Mouse (Mus musculus) splenic B cell, adult 2 months (primary cell): ENCODE data around the gene Rest.

ENCODE experiments used
- DNase-seq: peaks from one replicate; pipeline ENCODE4 v3.0.0-alpha.2; 2011; ENCODE audit warnings: low read depth, low spot score
- H3K27me3 ChIP-seq: 2 replicates; pipeline ENCODE4 v1.6.1; 2012; ENCODE audit warnings: mild to moderate bottlenecking, low read length, moderate library complexity, mixed read lengths; ENCODE audit not compliant: control insufficient read depth, poor library complexity, insufficient read depth, severe bottlenecking
- H3K36me3 ChIP-seq: 2 replicates; pipeline ENCODE4 v1.6.1; 2012; ENCODE audit warnings: mild to moderate bottlenecking, low read length, moderate library complexity, mixed read lengths; ENCODE audit not compliant: control insufficient read depth, poor library complexity, insufficient read depth, severe bottlenecking

Rest gene

DNA sequence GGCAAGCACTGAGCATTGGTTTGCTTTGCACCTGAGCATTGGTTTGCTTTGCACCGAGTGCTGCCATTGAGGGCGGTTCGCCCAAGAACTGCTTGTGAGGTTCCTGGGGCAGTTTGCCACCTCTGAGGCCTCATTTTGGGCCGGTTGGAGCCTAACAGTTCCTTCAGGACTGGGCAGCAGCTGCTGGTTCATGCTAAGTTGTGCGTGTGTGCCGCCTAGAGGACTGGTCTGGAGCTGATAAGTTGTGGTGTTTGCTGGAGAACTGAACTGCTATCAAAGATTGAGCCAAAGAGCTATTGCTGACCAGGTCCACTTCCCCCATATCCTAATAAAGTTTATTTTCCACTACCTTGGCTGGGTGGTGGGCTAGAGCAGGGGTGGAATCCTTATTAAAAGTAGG lies 11.9 kb downstream of the Rest start:
- Histone ChIP-seq H3K36me3 (peaks cover 30% of the 10 kb centered on the region), H3K27me3 (no peaks in the 10 kb centered on the region)
- no peak for DNase-seq

GRCm38 (mm10) chr5:77281518-77282174 lies 16.4 kb downstream of the Rest start:
- DNase-seq: no peak

DNA sequence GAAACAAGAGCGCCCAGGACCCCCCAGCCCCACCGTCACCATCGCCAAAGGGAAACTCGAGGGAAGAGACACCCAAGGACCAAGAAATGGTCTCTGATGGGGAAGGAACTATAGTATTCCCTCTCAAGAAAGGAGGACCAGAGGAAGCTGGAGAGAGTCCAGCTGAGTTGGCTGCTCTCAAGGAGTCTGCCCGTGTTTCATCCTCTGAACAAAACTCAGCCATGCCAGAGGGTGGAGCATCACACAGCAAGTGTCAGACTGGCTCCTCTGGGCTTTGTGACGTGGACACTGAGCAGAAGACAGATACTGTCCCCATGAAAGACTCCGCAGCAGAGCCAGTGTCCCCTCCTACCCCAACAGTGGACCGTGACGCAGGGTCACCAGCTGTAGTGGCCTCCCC lies 17.0 kb downstream of the Rest start:
- Histone ChIP-seq H3K27me3 (no peaks in the 10 kb centered on the region), H3K36me3 (peaks cover 35% of the 10 kb centered on the region)
- DNase-seq: no peak

More at GRCm38 (mm10) chr5:77281518-77282174, 16.4 kb downstream of the Rest start:
- Histone ChIP-seq H3K27me3 (no peaks in the 10 kb centered on the region), H3K36me3 (peaks cover 35% of the 10 kb centered on the region)

GRCm38 (mm10) chr5:77285685-77286084 lies 20.4 kb downstream of the Rest start:
- DNase-seq: no peak

GRCm38 (mm10) chr5:77286904-77287303 lies 21.6 kb downstream of the Rest start:
- no peaks in the 10 kb centered on the region for H3K27me3 ChIP-seq
- DNase-seq: no peak
- H3K36me3 ChIP-seq: peaks cover 17% of the 10 kb centered on the region

More at GRCm38 (mm10) chr5:77285685-77286084, 20.4 kb downstream of the Rest start:
- Histone ChIP-seq H3K27me3 (no peaks in the 10 kb centered on the region), H3K36me3 (peaks cover 28% of the 10 kb centered on the region)

GRCm38 (mm10) chr5:77287901-77288300 lies 22.6 kb downstream of the Rest start:
- H3K27me3 ChIP-seq: no peaks in the 10 kb centered on the region
- no peak for DNase-seq
- H3K36me3 ChIP-seq: peaks cover 14% of the 10 kb centered on the region

- Histone ChIP-seq H3K27me3 (no peaks in the 10 kb centered on the region), H3K36me3 (peaks cover 7% of the 10 kb centered on the region; the same call in 1 of the 2 replicates)
- DNase-seq: peak; percentile 92
Measured at GRCm38 (mm10) chr5:77289686-77290085, 24.4 kb downstream of the Rest start.

- DNase-seq: no peak
- H3K36me3 ChIP-seq: peaks cover 6% of the 10 kb centered on the region; the same call in 1 of the 2 replicates
- no peaks in the 10 kb centered on the region for H3K27me3 ChIP-seq
Measured at GRCm38 (mm10) chr5:77290606-77291005, 25.3 kb downstream of the Rest start.

DNA sequence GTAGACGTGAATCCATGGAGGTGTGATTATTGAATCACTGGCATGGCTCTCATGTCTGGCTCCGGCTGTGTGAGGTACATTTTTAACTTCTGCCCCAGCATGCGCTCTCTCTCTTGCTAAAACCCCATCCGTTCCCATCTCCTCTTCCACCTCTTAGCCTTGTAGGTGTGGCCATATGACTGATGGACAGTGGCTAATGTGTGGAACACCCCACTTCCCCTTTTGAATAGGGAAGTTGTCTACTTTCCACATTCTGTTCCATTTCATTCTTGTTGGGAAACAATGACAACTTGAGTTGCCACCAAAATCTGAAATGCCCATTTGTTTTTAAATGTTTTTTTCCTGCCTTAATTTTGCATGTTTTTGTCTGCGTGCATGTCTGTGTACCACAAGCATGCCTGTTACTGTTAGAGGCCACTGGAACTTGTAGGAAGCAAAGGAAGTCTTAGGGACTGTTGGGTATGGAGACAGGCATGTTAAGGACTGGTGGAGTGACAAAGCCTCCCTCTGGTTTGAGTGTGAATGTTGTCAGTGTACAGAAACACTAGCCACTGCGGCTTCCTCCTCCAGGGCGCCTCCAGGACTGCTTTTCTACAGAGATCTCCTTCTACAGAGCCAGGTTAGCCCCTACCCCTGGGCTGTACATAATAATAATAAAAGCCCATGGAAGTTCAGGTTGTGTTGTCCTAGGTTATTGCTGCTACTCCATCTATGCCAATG lies 27.7 kb downstream of the Rest start:
- peaks cover 6% of the 10 kb centered on the region for H3K36me3 ChIP-seq
- peak; percentile 58 for DNase-seq
- no peaks in the 10 kb centered on the region for H3K27me3 ChIP-seq

GRCm38 (mm10) chr5:77299486-77299885 lies 34.2 kb downstream of the Rest start:
- no peak for DNase-seq
- H3K36me3 ChIP-seq: peaks cover 15% of the 10 kb centered on the region
- no peaks in the 10 kb centered on the region for H3K27me3 ChIP-seq

DNA sequence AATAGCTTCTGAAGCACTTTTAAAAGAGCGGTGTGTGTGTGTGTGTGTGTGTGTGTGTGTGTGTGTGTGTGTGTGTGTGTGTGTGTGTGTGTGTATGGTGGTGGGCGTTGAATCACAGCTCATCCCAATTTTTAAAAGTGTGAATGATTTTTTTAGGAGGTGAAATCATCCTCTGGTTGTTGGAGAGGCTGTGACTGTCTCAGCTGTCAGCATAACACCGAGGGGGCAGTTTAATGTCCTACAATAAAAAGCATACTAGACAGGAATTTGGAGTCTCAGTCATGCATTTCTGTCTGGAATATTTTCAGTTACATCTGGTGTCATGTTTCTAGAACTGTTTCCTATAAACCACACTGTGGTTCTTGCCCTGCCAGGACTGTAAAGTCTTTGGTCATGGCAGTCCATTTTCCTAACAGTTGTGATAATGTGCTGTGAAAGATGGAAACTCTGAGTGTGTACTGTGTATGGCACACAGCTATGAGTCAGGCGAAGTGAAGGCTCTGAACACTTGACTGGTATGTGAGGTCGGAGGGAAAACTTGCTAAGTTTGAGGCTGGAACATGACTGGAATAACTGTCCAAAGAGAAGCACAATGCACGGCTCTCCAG lies 36.1 kb downstream of the Rest start:
- Histone ChIP-seq H3K36me3 (peaks cover 18% of the 10 kb centered on the region), H3K27me3 (no peaks in the 10 kb centered on the region)
- no peak for DNase-seq

DNA sequence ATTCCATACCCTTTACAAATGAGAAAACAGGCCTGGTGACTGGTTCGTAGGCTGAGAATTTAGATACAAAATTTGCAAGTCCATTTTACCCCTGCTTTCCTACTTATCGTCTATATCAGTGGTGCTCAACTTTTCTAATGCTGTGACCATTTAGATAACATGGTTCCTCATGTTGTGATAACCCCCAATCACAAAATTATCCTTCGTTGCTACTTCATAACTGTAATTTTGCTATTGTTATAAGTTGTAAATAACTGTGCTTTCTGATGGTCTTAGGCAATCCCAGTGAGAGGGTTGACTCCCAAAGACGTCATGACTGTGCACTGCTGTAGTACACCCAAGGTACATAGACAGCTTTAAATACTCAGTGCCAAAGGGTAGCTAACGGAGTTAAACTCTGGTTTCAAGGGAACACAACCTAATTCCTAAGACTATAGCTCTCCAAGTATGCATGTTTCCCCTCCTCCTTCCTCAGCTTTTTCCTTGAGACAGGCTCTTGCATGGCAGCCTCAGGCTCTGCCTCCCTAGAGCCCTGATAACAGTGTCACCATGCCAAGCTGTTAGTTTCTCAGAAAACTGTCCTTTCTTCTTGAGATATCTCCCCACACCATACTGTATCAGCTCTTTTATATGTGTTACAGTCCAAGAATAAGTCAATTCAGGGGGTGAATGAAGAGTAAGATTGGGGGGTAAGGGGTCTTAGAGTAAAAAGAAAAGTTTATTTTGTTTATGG lies 42.7 kb downstream of the Rest start:
- no peak for DNase-seq
- Histone ChIP-seq H3K27me3 (no peaks in the 10 kb centered on the region), H3K36me3 (peaks cover 7% of the 10 kb centered on the region)

DNA sequence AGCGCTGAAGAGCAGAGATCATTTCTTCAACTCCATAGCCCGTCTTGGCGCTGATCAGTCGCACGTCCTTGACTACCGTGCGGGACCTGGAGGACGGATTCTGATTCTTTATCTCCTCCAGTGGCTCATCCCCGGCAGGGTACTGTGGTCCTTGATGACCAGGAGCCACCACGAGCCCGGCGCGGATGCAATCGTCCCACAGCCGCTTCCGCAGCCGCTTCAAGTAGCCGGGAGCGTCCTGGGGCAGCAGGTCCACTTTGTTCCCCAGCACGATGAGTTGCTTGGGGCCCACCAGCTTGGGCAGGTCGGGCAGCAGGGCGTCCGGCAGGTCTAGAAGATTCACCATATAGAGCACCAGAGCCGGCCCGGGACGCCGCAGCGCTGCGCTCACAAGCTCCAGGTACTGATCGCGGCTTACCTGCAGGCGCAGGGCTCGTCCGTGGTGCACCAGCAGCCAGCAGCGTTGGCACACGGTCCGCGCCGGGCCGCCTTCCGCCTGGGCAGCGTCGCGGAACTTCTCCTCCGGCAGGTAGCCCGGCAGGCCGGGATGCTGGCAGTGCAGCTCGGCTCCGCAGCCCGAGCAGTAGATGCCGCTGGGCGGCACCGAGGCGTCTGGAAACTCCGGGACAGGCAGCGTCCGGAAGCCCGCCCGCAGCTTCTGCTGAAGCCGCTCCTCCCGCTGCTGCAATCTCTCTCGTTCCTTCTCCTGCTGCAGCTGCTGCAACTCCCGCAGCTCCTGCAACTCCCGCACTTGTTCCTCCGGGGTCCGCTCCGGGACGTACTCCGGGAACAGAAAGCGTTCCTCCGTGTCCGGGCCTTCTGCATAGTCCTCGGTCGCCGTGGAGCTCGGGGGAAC lies 44.0 kb downstream of the Rest start:
- no peaks in the 10 kb centered on the region for H3K27me3 ChIP-seq
- H3K36me3 ChIP-seq: peaks cover 9% of the 10 kb centered on the region
- DNase-seq: peak; percentile 55
